Mouse (Mus musculus) MEL (cell line): Measurements from ENCODE around the gene Fastk. TPM values are rescaled to one million over a fixed set of nuclear protein-coding genes. Genes with fewer than 3 reads are reported as not detected.

Source experiments
- DNase-seq: peaks from one replicate; pipeline ENCODE4 v3.0.0; 2011; ENCODE audit warnings: low read depth, low spot score
- H3K27ac ChIP-seq: 2 replicates; pipeline ENCODE4 v1.5.1; 2012; ENCODE audit warnings: low read depth, mild to moderate bottlenecking, control low read depth, low read length, moderate library complexity; ENCODE audit not compliant: control insufficient read depth
- H3K27me3 ChIP-seq, 2 experiments: fragments of 150-350 bp in 1 of 2; sonication (generic) in 1 of 2; 2 replicates each; pipeline ENCODE4 v1.6.1; 2012; ENCODE audit warnings: low read length in 2 of 2, mild to moderate bottlenecking in 2 of 2, improper control_type of control experiment in 1 of 2, moderate library complexity in 1 of 2; ENCODE audit not compliant: insufficient read depth in 2 of 2, control insufficient read depth in 1 of 2
- H3K36me3 ChIP-seq, 2 experiments: 2 replicates each; pipeline ENCODE4 v1.6.1; 2012 to 2014; ENCODE audit warnings: low read length in 2 of 2, improper control_type of control experiment in 1 of 2, inconsistent platforms in 1 of 2, mild to moderate bottlenecking in 1 of 2; ENCODE audit not compliant: insufficient read depth in 2 of 2, control insufficient read depth in 1 of 2
- H3K4me1 ChIP-seq, 2 experiments: fragments of 150-350 bp in 1 of 2; sonication (generic) in 1 of 2; 2 replicates each; pipeline ENCODE4 v1.6.1; 2012; ENCODE audit warnings: low read length in 2 of 2, improper control_type of control experiment in 1 of 2, mild to moderate bottlenecking in 1 of 2; ENCODE audit not compliant: insufficient read depth in 2 of 2, control insufficient read depth in 1 of 2
- H3K4me3 ChIP-seq, 2 experiments: fragments of 150-350 bp in 1 of 2; sonication (generic) in 1 of 2; 2 replicates each; pipeline ENCODE4 v1.5.1; 2012; ENCODE audit warnings: low read depth in 2 of 2, low read length in 2 of 2, mild to moderate bottlenecking in 2 of 2, moderate library complexity in 2 of 2, control low read depth in 1 of 2, improper control_type of control experiment in 1 of 2; ENCODE audit not compliant: control insufficient read depth in 1 of 2, insufficient read depth in 1 of 2
- H3K79me2 ChIP-seq: 2 replicates; pipeline ENCODE4 v1.6.1; 2012; ENCODE audit warnings: mild to moderate bottlenecking, low read length, moderate library complexity; ENCODE audit not compliant: control insufficient read depth, poor library complexity, insufficient read depth
- H3K9ac ChIP-seq: 2 replicates; pipeline ENCODE4 v1.6.1; 2012; ENCODE audit warnings: low read depth, mild to moderate bottlenecking, control low read depth, low read length, moderate library complexity; ENCODE audit not compliant: control insufficient read depth, poor library complexity, severe bottlenecking
- H3K9me3 ChIP-seq: fragments of 150-350 bp; sonication (generic); replicated peaks from 2 replicates; pipeline ENCODE4 v1.6.1; 2012; ENCODE audit warnings: mild to moderate bottlenecking, low read length, improper control_type of control experiment, moderate library complexity; ENCODE audit not compliant: insufficient read depth
- BHLHE40 ChIP-seq: IDR thresholded peaks from 2 replicates; pipeline ENCODE4 v1.6.1; 2012; ENCODE audit warnings: low read depth, mild to moderate bottlenecking, inconsistent platforms, low read length, improper control_type of control experiment, borderline replicate concordance
- CTCF ChIP-seq, 3 experiments: IDR thresholded peaks in 2 of 3; conservative IDR thresholded peaks in 1 of 3; 2 replicates each; pipeline ENCODE4 v1.5.1; 2011 to 2012; ENCODE audit warnings: low read length in 3 of 3, low read depth in 2 of 3, mild to moderate bottlenecking in 2 of 3, improper control_type of control experiment in 1 of 3, inconsistent platforms in 1 of 3, mixed read lengths in 1 of 3, moderate library complexity in 1 of 3; ENCODE audit not compliant: control insufficient read depth in 1 of 3, insufficient read depth in 1 of 3, poor library complexity in 1 of 3, severe bottlenecking in 1 of 3
- E2F4 ChIP-seq: IDR thresholded peaks from 2 replicates; pipeline ENCODE4 v1.6.1; 2011; ENCODE audit warnings: low read depth, low read length, improper control_type of control experiment, borderline replicate concordance
- ELF1 ChIP-seq: IDR thresholded peaks from 2 replicates; pipeline ENCODE4 v1.6.1; 2014; ENCODE audit warnings: low read depth, mild to moderate bottlenecking, inconsistent platforms, low read length, improper control_type of control experiment, moderate library complexity
- EP300 ChIP-seq, 2 experiments: IDR thresholded peaks; 2 replicates each; pipeline ENCODE4 v1.6.1; 2011; ENCODE audit warnings: improper control_type of control experiment in 2 of 2, low read length in 2 of 2, low read depth in 1 of 2, mild to moderate bottlenecking in 1 of 2
- ETS1 ChIP-seq: IDR thresholded peaks from 2 replicates; pipeline ENCODE4 v1.6.1; 2012; ENCODE audit warnings: low read depth, mild to moderate bottlenecking, inconsistent platforms, low read length, improper control_type of control experiment, moderate library complexity
- GABPA ChIP-seq: IDR thresholded peaks from 2 replicates; pipeline ENCODE4 v1.6.1; 2012; ENCODE audit warnings: low read depth, mild to moderate bottlenecking, inconsistent platforms, low read length, improper control_type of control experiment, moderate library complexity
- GATA1 ChIP-seq: IDR thresholded peaks from 2 replicates; pipeline ENCODE4 v1.6.1; 2011; ENCODE audit warnings: low read depth, low read length, improper control_type of control experiment
- KAT2A ChIP-seq: conservative IDR thresholded peaks from 2 replicates; pipeline ENCODE4 v1.6.1; 2012; ENCODE audit warnings: low read depth, low read length, improper control_type of control experiment, inconsistent platforms
- MAX ChIP-seq: IDR thresholded peaks from 2 replicates; pipeline ENCODE4 v1.6.1; 2011; ENCODE audit warnings: low read length, improper control_type of control experiment
- MAZ ChIP-seq: IDR thresholded peaks from 2 replicates; pipeline ENCODE4 v1.6.1; 2012; ENCODE audit warnings: low read depth, mild to moderate bottlenecking, inconsistent platforms, low read length, improper control_type of control experiment
- MEF2A ChIP-seq: IDR thresholded peaks from 2 replicates; pipeline ENCODE4 v1.6.1; 2014; ENCODE audit warnings: low read depth, mild to moderate bottlenecking, inconsistent platforms, low read length, improper control_type of control experiment; ENCODE audit not compliant: poor library complexity, insufficient replicate concordance, severe bottlenecking; ENCODE audit errors: extremely low read depth
- MXI1 ChIP-seq: IDR thresholded peaks from 2 replicates; pipeline ENCODE4 v1.6.1; 2011; ENCODE audit warnings: mild to moderate bottlenecking, low read depth, low read length, improper control_type of control experiment
- MYB ChIP-seq: IDR thresholded peaks from 2 replicates; pipeline ENCODE4 v1.6.1; 2011; ENCODE audit warnings: mild to moderate bottlenecking, low read depth, low read length, improper control_type of control experiment
- MYC ChIP-seq: IDR thresholded peaks from 2 replicates; pipeline ENCODE4 v1.6.1; 2011; ENCODE audit warnings: low read depth, mild to moderate bottlenecking, low read length, improper control_type of control experiment, moderate library complexity
- NELFE ChIP-seq: IDR thresholded peaks from 2 replicates; pipeline ENCODE4 v1.6.1; 2011; ENCODE audit warnings: low read depth, low read length, improper control_type of control experiment
- NRF1 ChIP-seq: IDR thresholded peaks from 2 replicates; pipeline ENCODE4 v1.6.1; 2014; ENCODE audit warnings: low read depth, mild to moderate bottlenecking, inconsistent platforms, low read length, improper control_type of control experiment, moderate library complexity; ENCODE audit not compliant: poor library complexity, insufficient read depth, severe bottlenecking
- POLR2A ChIP-seq, 2 experiments: IDR thresholded peaks; 2 replicates each; pipeline ENCODE4 v1.6.1; 2011 to 2012; ENCODE audit warnings: low read length in 2 of 2, mild to moderate bottlenecking in 2 of 2, control low read depth in 1 of 2, improper control_type of control experiment in 1 of 2, low read depth in 1 of 2, moderate library complexity in 1 of 2; ENCODE audit not compliant: control insufficient read depth in 1 of 2, insufficient read depth in 1 of 2, poor library complexity in 1 of 2
- POLR2AphosphoS2 ChIP-seq: IDR thresholded peaks from 2 replicates; pipeline ENCODE4 v1.6.1; 2011; ENCODE audit warnings: low read length, improper control_type of control experiment
- POLR2AphosphoS5 ChIP-seq: IDR thresholded peaks from 2 replicates; pipeline ENCODE4 v1.6.1; 2012; ENCODE audit warnings: low read depth, borderline replicate concordance, mild to moderate bottlenecking, inconsistent platforms, low read length, moderate library complexity, mixed read lengths
- RAD21 ChIP-seq: IDR thresholded peaks from 2 replicates; pipeline ENCODE4 v1.6.1; 2011; ENCODE audit warnings: mild to moderate bottlenecking, low read depth, low read length, improper control_type of control experiment
- RCOR1 ChIP-seq: IDR thresholded peaks from 2 replicates; pipeline ENCODE4 v1.6.1; 2012; ENCODE audit warnings: low read depth, mild to moderate bottlenecking, inconsistent platforms, low read length, improper control_type of control experiment
- SIN3A ChIP-seq: IDR thresholded peaks from 2 replicates; pipeline ENCODE4 v1.6.1; 2012; ENCODE audit warnings: low read length, improper control_type of control experiment, inconsistent platforms
- TBP ChIP-seq: IDR thresholded peaks from 2 replicates; pipeline ENCODE4 v1.8.0; 2011; ENCODE audit warnings: low read depth, low read length, improper control_type of control experiment
- TCF12 ChIP-seq: IDR thresholded peaks from 2 replicates; pipeline ENCODE4 v1.6.1; 2014; ENCODE audit warnings: low read depth, mild to moderate bottlenecking, inconsistent platforms, low read length, improper control_type of control experiment, moderate library complexity
- UBTF ChIP-seq: IDR thresholded peaks from 2 replicates; pipeline ENCODE4 v1.6.1; 2012; ENCODE audit warnings: low read depth, mild to moderate bottlenecking, inconsistent platforms, low read length, improper control_type of control experiment, moderate library complexity, borderline replicate concordance; ENCODE audit not compliant: insufficient read depth
- USF2 ChIP-seq, 2 experiments: IDR thresholded peaks; 2 replicates each; pipeline ENCODE4 v1.6.1; 2011 to 2012; ENCODE audit warnings: improper control_type of control experiment in 2 of 2, low read length in 2 of 2, borderline replicate concordance in 1 of 2, inconsistent platforms in 1 of 2, low read depth in 1 of 2, mild to moderate bottlenecking in 1 of 2; ENCODE audit not compliant: insufficient read depth in 1 of 2
- ZC3H11A ChIP-seq: IDR thresholded peaks from 2 replicates; pipeline ENCODE4 v1.6.1; 2012; ENCODE audit warnings: low read depth, mild to moderate bottlenecking, inconsistent platforms, low read length, improper control_type of control experiment
- ZKSCAN1 ChIP-seq: IDR thresholded peaks from 2 replicates; pipeline ENCODE4 v1.6.1; 2012; ENCODE audit warnings: low read depth, mild to moderate bottlenecking, inconsistent platforms, low read length, improper control_type of control experiment, moderate library complexity
- ZMIZ1 ChIP-seq: IDR thresholded peaks from 2 replicates; pipeline ENCODE4 v1.6.1; 2012; ENCODE audit warnings: low read depth, mild to moderate bottlenecking, inconsistent platforms, low read length, improper control_type of control experiment, moderate library complexity
- ZNF384 ChIP-seq: IDR thresholded peaks from 2 replicates; pipeline ENCODE4 v1.6.1; 2012; ENCODE audit warnings: low read depth, mild to moderate bottlenecking, inconsistent platforms, low read length, improper control_type of control experiment
- polyA plus RNA-seq, 2 experiments: library from polyadenylated mRNA; stranded (reverse) in 1 of 2; unstranded in 1 of 2; fragments of >175 nt in 1 of 2; fragments of >200 nt in 1 of 2; gene quantifications; 2 replicates each; pipeline versions ENCODE4 v1.2.1 to v1.2.4; 2012; ENCODE audit warnings: low replicate concordance in 2 of 2, low read depth in 1 of 2; ENCODE audit not compliant: insufficient read length in 2 of 2, insufficient read depth in 1 of 2, missing spikeins in 1 of 2
- total RNA-seq: library from RNA; depleted of rRNA; stranded (reverse); fragments of 300-350 nt; gene quantifications from 2 replicates; pipeline ENCODE4 v1.2.3, GENCODE M21; 2012

Fastk gene
- total and polyA plus RNA-seq, 3 experiments, result 111 to 273 (median 228) TPM

DNA sequence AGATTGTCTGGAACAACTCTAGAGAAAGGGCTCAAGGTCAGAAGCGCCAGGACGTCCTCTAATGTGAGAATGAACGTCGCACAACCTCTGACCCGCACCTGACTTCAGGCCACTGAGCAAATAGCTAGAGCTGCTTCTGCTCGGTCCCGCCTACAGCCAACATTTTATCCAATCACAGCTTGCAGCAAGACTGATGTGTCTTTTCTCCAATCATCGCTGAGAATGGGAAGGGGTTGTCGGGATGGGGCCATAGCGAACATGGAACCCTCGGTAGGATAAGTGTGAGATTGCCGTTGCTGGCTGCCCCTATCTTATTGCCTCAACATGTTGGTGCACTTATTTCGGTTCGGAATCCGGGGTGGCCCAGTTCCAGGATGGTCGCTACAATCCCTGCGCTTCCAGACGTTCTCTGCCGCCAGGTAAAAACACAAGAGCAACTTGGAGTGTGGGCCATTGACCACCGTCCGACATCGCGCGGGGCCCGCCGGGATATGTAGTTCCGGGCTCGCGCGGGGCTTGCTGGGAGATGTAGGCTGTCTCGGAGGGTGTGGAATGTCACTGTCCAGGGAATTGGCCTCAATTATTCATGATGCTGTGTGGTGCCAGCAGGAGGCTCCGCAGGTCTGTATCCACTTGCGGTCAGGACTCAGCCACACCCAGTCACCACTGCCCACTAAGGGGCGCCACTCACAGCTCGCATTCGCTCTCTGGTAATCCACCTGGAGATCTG, 50.8 kb downstream of the Fastk start (continued):
- TF ChIP-seq KAT2A (peak; percentile 72), ELF1 (peak; percentile 37; the same call in 1 of the 2 replicates), TBP (peak; percentile 95), POLR2AphosphoS2 (peak; percentile 97)

DNA sequence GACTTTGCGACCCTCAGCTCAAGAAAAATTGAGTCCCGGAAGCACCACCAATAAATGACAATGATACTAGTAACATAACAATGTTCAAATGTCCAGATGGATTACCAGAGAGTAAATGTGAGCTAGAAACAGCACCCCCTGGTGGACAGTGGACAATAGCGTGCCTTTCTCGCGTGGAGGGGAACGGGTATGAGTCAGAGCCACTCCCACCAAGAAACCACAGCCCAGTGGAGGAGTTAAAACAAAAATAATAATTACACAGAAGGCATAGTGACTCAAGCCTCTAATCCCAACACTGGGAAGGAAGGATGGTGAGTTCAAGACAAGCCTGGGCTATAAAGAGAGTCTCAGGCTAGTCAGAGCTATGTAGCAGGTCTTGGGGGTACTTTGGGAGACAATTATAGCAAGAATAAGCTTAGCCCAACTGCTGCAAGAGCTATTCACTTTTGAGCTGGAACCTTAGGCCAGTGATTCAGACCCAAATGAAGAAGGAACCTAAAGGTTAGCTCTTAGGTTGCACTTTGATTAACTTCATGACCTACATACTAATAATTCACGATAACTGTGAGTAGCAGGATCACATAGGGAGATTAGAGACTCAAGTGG, 51.6 kb downstream of the Fastk start, which contains the start of gene Abcb8:
Abcb8 (plus strand) TSS at position 272 of the 606 bp plus-strand sequence.
- Histone ChIP-seq H3K9me3 (no peaks in the 10 kb centered on the region), H3K9ac (peak within 1 kb of the TSS; percentile 85), H3K36me3 (peaks cover 0 to 18% of the 10 kb centered on the region in 2 experiments; a peak in 3 of 4 replicates), H3K4me3 (peak within 1 kb of the TSS; percentile 83 to 91), H3K79me2 (peaks cover 6% of the 10 kb centered on the region), H3K27ac (peak within 1 kb of the TSS; percentile 90), H3K27me3 (no peaks in the 10 kb centered on the region), H3K4me1 (peaks cover 14 to 19% of the 10 kb centered on the region in 2 experiments)
- DNase-seq, result peak; percentile 98
- no peak for TF ChIP-seq NRF1
- TF ChIP-seq ELF1, result peak; percentile 76
- TF ChIP-seq POLR2AphosphoS2, result no peak; the same call in 1 of the 2 replicates
- TF ChIP-seq MAX, result peak; percentile 69
- peak; percentile 85 for TF ChIP-seq SIN3A
- no peak for TF ChIP-seq MYB
- TF ChIP-seq GABPA, result no peak
- no peak for TF ChIP-seq E2F4
- TF ChIP-seq MAZ, result peak; percentile 65; the same call in 1 of the 2 replicates
- peak; percentile 17; the same call in 1 of the 2 replicates for TF ChIP-seq BHLHE40
- peak; percentile 94 for TF ChIP-seq MYC
- peak; percentile 77 for TF ChIP-seq TBP
- TF ChIP-seq KAT2A, result no peak; the same call in 1 of the 2 replicates
- TF ChIP-seq EP300 (IDR thresholded peaks at IDR 0.05; ENCODE audit: low read depth in 1 of 2, low read length in 2 of 2), result peak; percentile 53 to 60; a peak in 2 of 4 replicates
- no peak for TF ChIP-seq MEF2A
- TF ChIP-seq RAD21, result peak; percentile 68
- no peak for TF ChIP-seq UBTF
- TF ChIP-seq ZC3H11A, result peak; percentile 71
- TF ChIP-seq ZMIZ1, result no peak
- TF ChIP-seq POLR2AphosphoS5, result no peak
- peak; percentile 87 to 99 (median 98) for TF ChIP-seq CTCF (IDR thresholded peaks at IDR 0.05 in 2 of 3, conservative IDR thresholded peaks at IDR 0.05 in 1 of 3; ENCODE audit: control insufficient read depth in 1 of 3, insufficient read depth in 1 of 3, low read depth in 2 of 3, low read length in 3 of 3, poor library complexity in 1 of 3, severe bottlenecking in 1 of 3)
- TF ChIP-seq RCOR1, result no peak
- TF ChIP-seq TCF12, result peak; percentile 57; the same call in 1 of the 2 replicates
- TF ChIP-seq GATA1, result peak; percentile 27; the same call in 1 of the 2 replicates
- no peak for TF ChIP-seq ZKSCAN1
- TF ChIP-seq MXI1, result peak; percentile 91
- TF ChIP-seq ZNF384, result no peak
- no peak for TF ChIP-seq USF2 (IDR thresholded peaks at IDR 0.05; ENCODE audit: borderline replicate concordance in 1 of 2, insufficient read depth in 1 of 2, low read depth in 1 of 2, low read length in 2 of 2)
- TF ChIP-seq ETS1, result peak; percentile 69; the same call in 1 of the 2 replicates
- peak; percentile 18 to 23; a peak in 1 of 4 replicates for TF ChIP-seq POLR2A (IDR thresholded peaks at IDR 0.05; ENCODE audit: control insufficient read depth in 1 of 2, insufficient read depth in 1 of 2, low read depth in 1 of 2, low read length in 2 of 2, poor library complexity in 1 of 2)
- TF ChIP-seq NELFE, result peak; percentile 39; the same call in 1 of the 2 replicates
